12 mouse cellular contexts compared by ENCODE assay signal in the genomic region with DNA sequence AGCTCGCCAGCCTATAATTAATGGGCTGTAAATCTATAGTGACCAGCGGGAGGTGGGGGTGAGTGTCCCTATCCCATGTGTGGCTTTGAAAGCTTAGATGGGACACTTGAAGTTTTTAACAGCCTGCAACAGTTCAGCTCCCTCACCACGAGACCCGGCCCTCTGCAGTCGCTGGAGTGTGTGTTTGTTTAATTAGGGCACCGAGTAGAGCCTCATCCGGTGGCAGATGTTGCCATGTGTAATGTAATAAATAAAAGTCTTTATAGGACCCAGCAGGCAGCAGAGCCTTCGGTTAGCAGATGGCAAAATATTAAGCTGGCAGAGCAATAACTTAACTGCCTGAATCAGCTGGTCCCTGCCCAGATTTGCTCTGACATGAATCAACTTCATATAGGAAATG.
DNase-seq lines count a peak whose midpoint lies in the region; ATAC-seq and TF ChIP-seq lines count a peak whose summit lies in the region.
"Had no signal": no experiment of that assay in that cellular context is flagged by ENCODE, and none has a peak within 500 bp of the region (broad histone marks: within the 10 kb centered on the region; RNA-seq: fewer than 3 reads in every experiment).

No protein-coding gene starts in this region.

- H3K9ac ChIP-seq in kidney, embryonic 15.5 days = no peak overlapping the region
- H3K9ac ChIP-seq in forebrain, embryonic 14.5 days (ENCODE audit: low read length) = no peak overlapping the region
- H3K9ac ChIP-seq in limb, embryonic 11.5 days (ENCODE audit: low read length) = no peak overlapping the region
- H3K9ac ChIP-seq: embryonic facial prominence, embryonic 13.5 days; liver, embryonic 13.5 days; stomach, embryonic 15.5 days had no signal

- H3K27me3 ChIP-seq in kidney, embryonic 15.5 days = no peaks in the 10 kb centered on the region
- H3K27me3 ChIP-seq in forebrain, embryonic 14.5 days (replicated peaks; ENCODE audit: control insufficient read depth, insufficient read depth, low read length) = no peaks in the 10 kb centered on the region
- H3K27me3 ChIP-seq in limb, embryonic 11.5 days (ENCODE audit: control insufficient read depth, insufficient read depth, low read length) = no peaks in the 10 kb centered on the region
- H3K27me3 ChIP-seq in thymus, adult 2 months (ENCODE audit: control insufficient read depth, insufficient read depth, low read length) = no peaks in the 10 kb centered on the region
- H3K27me3 ChIP-seq: embryonic facial prominence, embryonic 13.5 days; liver, embryonic 13.5 days; Patski; stomach, embryonic 15.5 days had no signal

- no peaks in the 10 kb centered on the region for H3K36me3 ChIP-seq in kidney, embryonic 15.5 days
- no peaks in the 10 kb centered on the region for H3K36me3 ChIP-seq in forebrain, embryonic 14.5 days (ENCODE audit: control insufficient read depth, insufficient read depth, low read length)
- H3K36me3 ChIP-seq in limb, embryonic 11.5 days (ENCODE audit: control insufficient read depth, insufficient read depth, low read length) = no peaks in the 10 kb centered on the region
- H3K36me3 ChIP-seq in thymus, adult 2 months (ENCODE audit: control insufficient read depth, insufficient read depth, low read length) = no peaks in the 10 kb centered on the region
- H3K36me3 ChIP-seq: embryonic facial prominence, embryonic 13.5 days; liver, embryonic 13.5 days; stomach, embryonic 15.5 days had no signal

- peak; percentile 52; the same call in 1 of the 2 replicates for ATAC-seq in kidney, embryonic 15.5 days (replicated peaks; ENCODE audit: low FRiP score)
- peak; percentile 54; the same call in 1 of the 2 replicates for ATAC-seq in forebrain, embryonic 14.5 days
- ATAC-seq in limb, embryonic 11.5 days (ENCODE audit: insufficient number of reproducible peaks, low FRiP score, low TSS enrichment, low read depth) = peak; percentile 62; the same call in 1 of the 2 replicates
- ATAC-seq: Patski had no signal

- DNase-seq in kidney, postnatal 10 days = no peak
- DNase-seq in brain, adult 2 months (ENCODE audit: low read depth, low spot score) = peak; percentile 30
- DNase-seq in forebrain, embryonic 14.5 days (ENCODE audit: low spot score) = peak; percentile 72
- peak; percentile 39 for DNase-seq in limb, embryonic 11.5 days (ENCODE audit: low spot score)
- no peak for DNase-seq in thymus, adult 2 months
- no peak for DNase-seq in adrenal gland, postnatal 25 days
- DNase-seq: kidney, adult 18-20 months; liver, embryonic 13.5 days had no signal

- 6% methylated on average over 8 of the region's 8 CpGs for WGBS in kidney, embryonic 15.5 days
- 40% methylated on average over 8 of the region's 8 CpGs for WGBS in forebrain, embryonic 14.5 days
- WGBS in limb, embryonic 11.5 days = 5% methylated on average over 8 of the region's 8 CpGs
- WGBS in thymus, adult 2 months = 55% methylated on average over 8 of the region's 8 CpGs

- H3K9me3 ChIP-seq in kidney, embryonic 15.5 days (replicated peaks) = no peaks in the 10 kb centered on the region
- no peaks in the 10 kb centered on the region for H3K9me3 ChIP-seq in forebrain, embryonic 14.5 days (replicated peaks; ENCODE audit: control insufficient read depth, low read length)
- H3K9me3 ChIP-seq in limb, embryonic 11.5 days (ENCODE audit: control insufficient read depth, low read length) = no peaks in the 10 kb centered on the region
- H3K9me3 ChIP-seq: embryonic facial prominence, embryonic 13.5 days; liver, embryonic 13.5 days; stomach, embryonic 15.5 days had no signal

- no peak for TF ChIP-seq POLR2A in thymus, adult 2 months (IDR thresholded peaks at IDR 0.05; ENCODE audit: control insufficient read depth, extremely low read depth, insufficient read depth, low read length, poor library complexity)

- H3K4me1 ChIP-seq in kidney, embryonic 15.5 days = peaks cover 13% of the 10 kb centered on the region
- 0 out of 2 replicates have a peak, but pooled peaks cover 3% of the 10 kb centered on the region for H3K4me1 ChIP-seq in forebrain, embryonic 14.5 days (ENCODE audit: control insufficient read depth, insufficient read depth, low read length)
- peaks cover 10% of the 10 kb centered on the region; the same call in 1 of the 2 replicates for H3K4me1 ChIP-seq in limb, embryonic 11.5 days (ENCODE audit: control insufficient read depth, insufficient read depth, low read length)
- H3K4me1 ChIP-seq in thymus, adult 2 months (replicated peaks; ENCODE audit: control insufficient read depth, insufficient read depth, low read length) = no peaks in the 10 kb centered on the region
- H3K4me1 ChIP-seq: embryonic facial prominence, embryonic 13.5 days; liver, embryonic 13.5 days; stomach, embryonic 15.5 days had no signal

- no peak overlapping the region for H3K4me2 ChIP-seq in kidney, embryonic 15.5 days
- no peak overlapping the region for H3K4me2 ChIP-seq in forebrain, embryonic 14.5 days (ENCODE audit: low read length)
- no peak overlapping the region for H3K4me2 ChIP-seq in limb, embryonic 11.5 days (ENCODE audit: low read depth, severe bottlenecking)
- H3K4me2 ChIP-seq: embryonic facial prominence, embryonic 13.5 days; liver, embryonic 13.5 days; stomach, embryonic 15.5 days had no signal

- no peak for TF ChIP-seq CTCF in thymus, adult 2 months (IDR thresholded peaks at IDR 0.05; ENCODE audit: borderline replicate concordance, control insufficient read depth, extremely low read depth, insufficient read depth, low read length, poor library complexity)

- no peak overlapping the region for H3K4me3 ChIP-seq in kidney, embryonic 15.5 days (replicated peaks)
- H3K4me3 ChIP-seq in forebrain, embryonic 14.5 days (ENCODE audit: low read depth, low read length) = no peak overlapping the region
- no peak overlapping the region for H3K4me3 ChIP-seq in limb, embryonic 11.5 days (ENCODE audit: low read depth, low read length)
- H3K4me3 ChIP-seq in thymus, adult 2 months (ENCODE audit: control insufficient read depth, insufficient read depth, low read length) = no peak overlapping the region
- H3K4me3 ChIP-seq: embryonic facial prominence, embryonic 13.5 days; liver, embryonic 13.5 days; stomach, embryonic 15.5 days had no signal

- H3K27ac ChIP-seq in kidney, embryonic 15.5 days = no peak overlapping the region
- no peak overlapping the region for H3K27ac ChIP-seq in forebrain, embryonic 14.5 days (ENCODE audit: low read depth, low read length)
- H3K27ac ChIP-seq in limb, embryonic 11.5 days (replicated peaks; ENCODE audit: low read depth, low read length) = no peak overlapping the region
- H3K27ac ChIP-seq in thymus, adult 2 months (ENCODE audit: control insufficient read depth, insufficient read depth, low read length) = no peak overlapping the region
- H3K27ac ChIP-seq: embryonic facial prominence, embryonic 13.5 days; liver, embryonic 13.5 days; stomach, embryonic 15.5 days had no signal

Comparison
In these comparisons a context has a peak if more than half of its experiments do, and no peak if none do; other contexts are left out.
1. DNase-seq: peak in brain, adult 2 months (single experiment), forebrain, embryonic 14.5 days (single experiment) and limb, embryonic 11.5 days (single experiment); none in kidney, postnatal 10 days (single experiment), thymus, adult 2 months (single experiment) and adrenal gland, postnatal 25 days (single experiment).
2. Peak in every context shown above with its lines, with median percentiles within 50 percentile points of each other: ATAC-seq.